Mouse (Mus musculus) bone marrow, adult 2 months (tissue): ENCODE measurements around the gene Bcr.

Source experiments
- CTCF ChIP-seq: fragments of 200-500 bp; IDR thresholded peaks from 2 replicates; pipeline ENCODE4 v1.5.1; 2011; ENCODE audit warnings: low read length, control low read depth; ENCODE audit not compliant: control insufficient read depth, insufficient read depth
- POLR2A ChIP-seq: fragments of 200-500 bp; IDR thresholded peaks from 2 replicates; pipeline ENCODE4 v1.6.1; 2011; ENCODE audit warnings: low read depth, mild to moderate bottlenecking, control low read depth, low read length, borderline replicate concordance; ENCODE audit not compliant: control insufficient read depth

GRCm38 (mm10) chr10:75119396-75119795, 59.0 kb downstream of the Bcr start:
- TF ChIP-seq CTCF (no peak), POLR2A (no peak)
